Comparison of ENCODE assay signal across 7 mouse cellular contexts in the genomic region with DNA sequence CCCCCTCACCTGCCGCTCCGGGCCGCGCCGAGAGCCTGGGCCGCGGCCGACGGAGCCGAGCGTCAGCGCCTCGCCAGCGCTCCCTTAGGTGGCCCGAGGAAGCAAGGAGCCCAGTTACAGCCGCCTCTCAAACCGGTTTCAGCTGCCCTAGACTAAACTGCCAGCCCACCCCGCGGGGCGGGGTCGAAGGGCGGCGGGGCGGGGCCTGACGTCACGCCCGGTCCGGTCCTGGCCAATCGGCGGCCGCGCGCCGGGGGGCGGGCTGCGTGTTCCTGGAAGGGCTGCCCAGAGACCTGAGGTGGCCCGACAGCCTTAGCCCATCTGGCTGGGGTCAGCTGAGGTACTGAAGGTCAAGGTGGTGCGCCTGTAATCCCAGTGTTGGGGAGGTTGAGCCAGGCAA. TPM values are rescaled to one million over a fixed set of nuclear protein-coding genes. Genes with fewer than 3 reads are reported as not detected.
DNase-seq lines count a peak whose midpoint lies in the region; ATAC-seq lines count a peak whose summit lies in the region.

No protein-coding gene starts in this region.

- ATAC-seq in intestine, embryonic 15.5 days: peak; percentile 99

- no peaks in the 10 kb centered on the region for H3K9me3 ChIP-seq in intestine, embryonic 15.5 days
- peaks cover 5% of the 10 kb centered on the region; the same call in 1 of the 2 replicates for H3K9me3 ChIP-seq in midbrain, embryonic 10.5 days (replicated peaks)

- peak; percentile 98 to 99 for DNase-seq in adrenal gland, adult (ENCODE audit: inconsistent age in 2 of 2, low spot score in 1 of 2)
- DNase-seq in embryo, embryonic 10.5 days (ENCODE audit: low spot score): peak; percentile 93
- peak; percentile 98 for DNase-seq in gastrocnemius, postnatal 25 days
- peak; percentile 97 for DNase-seq in left cerebral cortex, postnatal 25 days (ENCODE audit: low spot score in 2 of 2)
- peak; percentile 94 for DNase-seq in midbrain, embryonic 10.5 days (ENCODE audit: low spot score)
- peak; percentile 93 for DNase-seq in right cerebral cortex, postnatal 4 days

- H3K4me3 ChIP-seq in intestine, embryonic 15.5 days (replicated peaks): peak overlapping the region; percentile 81
- peak overlapping the region; percentile 83 for H3K4me3 ChIP-seq in midbrain, embryonic 10.5 days

- H3K4me2 ChIP-seq in intestine, embryonic 15.5 days (replicated peaks): peak overlapping the region; percentile 75

- under 1% methylated on average over 36 of the region's 38 CpGs for WGBS in intestine, embryonic 15.5 days
- 2% methylated on average over 38 of the region's 38 CpGs for WGBS in midbrain, embryonic 10.5 days

- no peaks in the 10 kb centered on the region for H3K36me3 ChIP-seq in intestine, embryonic 15.5 days
- no peaks in the 10 kb centered on the region for H3K36me3 ChIP-seq in midbrain, embryonic 10.5 days

- peak overlapping the region; percentile 90 for H3K9ac ChIP-seq in intestine, embryonic 15.5 days

- H3K4me1 ChIP-seq in intestine, embryonic 15.5 days (replicated peaks): peaks cover 7% of the 10 kb centered on the region
- peaks cover 17% of the 10 kb centered on the region for H3K4me1 ChIP-seq in midbrain, embryonic 10.5 days

- intact Hi-C loops in left cerebral cortex, postnatal 25 days (cut with DNase I): loop anchor here (2.0 to 10.0 kb wide), 2 partner anchors 111 to 207 kb away; partner anchors contain the start of gene Chgb

- H3K27ac ChIP-seq in intestine, embryonic 15.5 days: peak overlapping the region; percentile 99
- H3K27ac ChIP-seq in midbrain, embryonic 10.5 days (replicated peaks): peak overlapping the region; percentile 99

- no peaks in the 10 kb centered on the region for H3K27me3 ChIP-seq in intestine, embryonic 15.5 days (replicated peaks)
- no peaks in the 10 kb centered on the region for H3K27me3 ChIP-seq in midbrain, embryonic 10.5 days (ENCODE audit: low read depth, poor library complexity, severe bottlenecking)

RNA-seq across cellular contexts. Expression of gene Gpcpd1, which starts 9.5 kb away (rescaled TPM):
- 100 to 1,000 TPM; 110 to 147 TPM for total RNA-seq in gastrocnemius, postnatal 25 days (2021)
- 22.3 and 28.8 TPM in 2 replicates for polyA plus RNA-seq in intestine, embryonic 15.5 days (2015; fragmentation: Nextera tagmentation; extraction: Ambion mirVana)
- total RNA-seq in left cerebral cortex, postnatal 25 days (2021): 10 to 100 TPM; 90.1 to 90.7 TPM
- 29.2 and 41.1 TPM in 2 replicates for polyA plus RNA-seq in midbrain, embryonic 10.5 days (2016; fragmentation: Nextera tagmentation; extraction: Ambion mirVana)

Comparison
In these comparisons a context has a peak if more than half of its experiments do, and no peak if none do; other contexts are left out.
1. Peak in every context shown above with its lines: DNase-seq, ATAC-seq, H3K4me3 ChIP-seq and H3K27ac ChIP-seq.